Mouse (Mus musculus) gonadal fat pad, adult 2 months (tissue): ENCODE data around the gene Cnnm2. TPM values are rescaled to one million over a fixed set of nuclear protein-coding genes. Genes with fewer than 3 reads are reported as not detected.
"Not testable (repeated sequence)": the region's sequence is repeated elsewhere in the genome, so short reads cannot be mapped to it uniquely, and the experiment has no call there.

Experiments
- DNase-seq: peaks from one replicate; pipeline ENCODE4 v3.0.0-alpha.2; 2012; ENCODE audit warnings: low read depth
- polyA plus RNA-seq: library from polyadenylated mRNA; depleted of rRNA; stranded (reverse); fragments of >200 nt; gene quantifications from 2 replicates; pipeline ENCODE4 v1.2.3, GENCODE M21; 2012

Gene Cnnm2
- polyA plus RNA-seq, 1 experiment, result 37.1 TPM

DNA sequence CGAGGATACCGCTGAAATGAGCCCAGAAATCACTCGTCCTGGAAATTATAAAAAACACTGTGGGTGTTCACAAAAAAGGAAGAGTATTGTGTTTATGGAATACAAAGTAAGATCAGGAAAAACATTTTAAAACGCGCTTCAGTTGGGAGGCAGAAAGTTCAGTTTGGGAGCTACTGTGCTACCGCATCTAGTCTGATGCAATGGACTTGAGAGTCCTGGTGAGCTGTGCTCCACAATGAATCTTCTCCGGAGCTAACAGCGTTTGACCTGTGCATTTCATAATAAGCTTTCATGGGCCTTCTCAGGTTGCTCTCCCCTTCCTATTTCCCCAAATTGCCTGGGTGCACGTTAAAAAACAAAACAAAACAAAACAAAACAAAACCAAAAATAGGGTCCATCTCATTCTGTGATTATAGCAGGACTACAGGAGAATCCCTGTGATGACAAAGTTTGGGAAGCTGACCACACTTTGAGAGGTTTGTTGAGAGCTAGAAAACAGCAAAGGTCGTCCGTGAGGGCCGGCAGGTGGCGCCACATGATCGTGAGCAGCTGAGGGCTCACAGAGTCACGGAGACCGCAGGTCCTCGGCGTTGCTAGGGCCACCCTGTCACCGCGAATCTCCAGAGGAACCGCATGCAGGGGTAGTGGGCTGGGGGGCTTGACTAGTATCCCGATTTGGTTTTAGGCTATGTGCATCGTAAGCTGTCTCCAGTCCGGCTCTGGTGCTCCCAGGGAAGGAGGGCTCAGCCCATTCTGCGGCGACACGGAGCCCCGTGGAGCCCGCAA lies 828 bp upstream of the Cnnm2 start:
- no peak for DNase-seq

- no peak for DNase-seq
Observed at GRCm38 (mm10) chr19:46761971-46762290, 535 bp downstream of the Cnnm2 start.

GRCm38 (mm10) chr19:46762291-46762991 lies 1.0 kb downstream of the Cnnm2 start:
- DNase-seq, result no peak

- no peak for DNase-seq
Observed at GRCm38 (mm10) chr19:46762992-46763342, 1.6 kb downstream of the Cnnm2 start.

DNA sequence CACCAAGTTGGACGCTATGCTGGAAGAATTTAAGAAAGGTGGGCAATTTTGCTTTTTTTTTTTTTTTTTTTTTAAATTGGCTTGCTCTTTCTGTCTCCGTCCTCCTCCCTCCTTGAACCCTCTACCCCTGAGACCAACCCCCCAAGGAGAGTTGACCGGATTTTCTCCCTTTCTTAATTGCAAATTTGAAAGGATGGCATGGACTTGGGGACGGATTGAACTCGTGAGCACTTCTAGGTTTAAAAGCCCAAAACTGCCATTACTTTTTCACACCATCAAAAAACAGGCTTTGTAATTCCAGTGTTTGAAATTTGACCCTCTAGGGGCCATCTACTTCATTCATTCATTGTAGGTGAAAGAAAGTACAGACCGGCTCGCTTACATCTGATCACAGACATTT lies 2.0 kb downstream of the Cnnm2 start:
- no peak for DNase-seq

GRCm38 (mm10) chr19:46763932-46764762 lies 2.8 kb downstream of the Cnnm2 start:
- no peak for DNase-seq

- no peak for DNase-seq
Observed at GRCm38 (mm10) chr19:46764763-46765117, 3.3 kb downstream of the Cnnm2 start.

- DNase-seq, result no peak
Observed at GRCm38 (mm10) chr19:46766125-46766524, 4.7 kb downstream of the Cnnm2 start.

GRCm38 (mm10) chr19:46769759-46770158 lies 8.4 kb downstream of the Cnnm2 start:
- no peak for DNase-seq

- DNase-seq, result peak; percentile 85
Observed at GRCm38 (mm10) chr19:46771801-46772200, 10.4 kb downstream of the Cnnm2 start.

- DNase-seq, result no peak
Observed at GRCm38 (mm10) chr19:46776391-46776790, 15.0 kb downstream of the Cnnm2 start.

DNA sequence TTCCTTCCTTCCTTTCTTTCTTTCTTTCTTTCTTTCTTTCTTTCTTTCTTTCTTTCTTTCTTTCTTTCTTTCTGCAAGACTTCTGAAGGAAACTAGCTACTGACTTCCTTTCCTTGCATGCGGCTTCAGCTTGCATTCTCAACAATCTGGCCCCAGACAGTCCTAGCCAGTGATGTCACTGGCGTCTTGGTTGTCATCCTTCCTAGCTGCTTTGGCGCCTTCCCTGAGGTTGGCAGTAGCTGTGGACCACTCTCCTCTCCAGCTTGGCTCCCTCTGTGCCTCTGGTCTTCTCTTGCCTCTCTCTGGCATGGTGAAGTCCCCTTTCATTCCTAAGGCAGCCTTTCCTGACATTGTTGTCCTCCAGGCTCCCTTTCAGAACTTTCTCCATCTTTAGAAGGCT lies 15.5 kb downstream of the Cnnm2 start:
- DNase-seq, result no peak

GRCm38 (mm10) chr19:46777928-46778680 lies 16.7 kb downstream of the Cnnm2 start:
- no peak for DNase-seq

DNA sequence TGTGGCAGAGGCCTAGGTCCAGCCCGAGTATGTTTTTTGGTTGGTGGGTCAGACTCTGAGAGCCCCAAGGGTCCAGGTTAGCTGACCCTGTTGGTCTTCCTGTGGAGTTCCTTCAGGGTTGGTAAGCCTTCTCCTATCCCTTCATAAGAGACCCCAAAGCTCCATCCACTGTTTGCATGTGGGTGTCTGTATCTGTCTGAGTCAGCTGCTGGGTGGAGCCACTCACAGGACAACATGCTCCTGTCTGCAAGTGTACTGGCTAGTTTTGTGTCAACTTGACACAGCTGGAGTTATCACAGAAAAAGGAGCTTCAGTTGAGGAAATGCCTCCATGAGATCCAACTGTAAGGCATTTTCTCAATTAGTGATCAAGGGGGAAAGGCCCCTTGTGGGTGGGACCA lies 17.7 kb downstream of the Cnnm2 start:
- not testable (repeated sequence) for DNase-seq

- DNase-seq, result no peak
Observed at GRCm38 (mm10) chr19:46784038-46784437, 22.6 kb downstream of the Cnnm2 start.

- no peak for DNase-seq
Observed at GRCm38 (mm10) chr19:46784502-46784901, 23.1 kb downstream of the Cnnm2 start.

GRCm38 (mm10) chr19:46785633-46786032 lies 24.2 kb downstream of the Cnnm2 start:
- no peak for DNase-seq

- DNase-seq, result no peak
Observed at GRCm38 (mm10) chr19:46789782-46790181, 28.4 kb downstream of the Cnnm2 start.

GRCm38 (mm10) chr19:46791360-46791759 lies 30.0 kb downstream of the Cnnm2 start:
- no peak for DNase-seq

DNA sequence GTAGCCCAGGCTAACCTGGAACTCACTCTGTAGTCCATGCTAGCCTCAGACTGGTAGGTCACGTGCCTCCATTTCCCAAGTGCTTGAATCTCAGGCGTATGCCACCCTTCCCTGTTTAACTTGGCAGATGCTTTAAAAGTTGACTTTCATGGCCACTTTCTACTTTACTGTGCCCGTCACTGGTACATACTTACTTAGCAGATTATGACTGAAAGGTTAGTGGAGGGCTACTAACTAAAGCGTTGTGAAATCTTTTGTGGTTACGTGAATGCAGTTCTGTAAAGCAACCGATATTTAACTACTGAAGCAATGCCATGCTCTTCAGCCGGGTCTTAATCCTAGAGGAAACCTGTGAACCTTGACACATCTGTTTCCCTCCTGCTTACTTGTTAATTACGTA lies 30.5 kb downstream of the Cnnm2 start:
- DNase-seq, result no peak

DNA sequence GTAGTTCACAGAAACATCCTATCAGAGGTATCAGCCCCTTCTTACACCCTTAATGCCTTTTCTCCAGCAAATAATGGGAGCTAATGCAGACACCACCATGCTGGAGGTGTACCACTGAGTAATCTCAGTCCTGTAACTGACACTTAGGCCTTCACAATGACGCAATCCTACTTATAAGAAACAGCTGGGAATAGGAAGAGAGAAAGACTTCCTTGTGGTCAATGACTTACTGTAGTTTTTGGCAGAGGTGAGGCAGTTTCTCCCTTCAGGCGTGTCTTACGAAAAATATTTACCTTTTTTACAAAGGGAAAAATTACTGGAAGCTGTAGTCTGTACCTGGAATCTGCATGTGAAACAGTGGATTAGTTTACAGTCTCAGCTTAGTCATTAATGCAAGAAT lies 31.1 kb downstream of the Cnnm2 start:
- DNase-seq, result peak; percentile 68

- DNase-seq, result no peak
Observed at GRCm38 (mm10) chr19:46794181-46794580, 32.8 kb downstream of the Cnnm2 start.
